Mouse (Mus musculus) ES-E14 (cell line): ENCODE measurements around the gene Rab43. TPM values are rescaled to one million over a fixed set of nuclear protein-coding genes. Genes with fewer than 3 reads are reported as not detected.
"Not testable (repeated sequence)": the region's sequence is repeated elsewhere in the genome, so short reads cannot be mapped to it uniquely, and the experiment has no call there.

Experiments used
- DNase-seq: peaks from one replicate; pipeline ENCODE4 v3.0.0-alpha.2; 2013; ENCODE audit warnings: low read depth, low spot score
- H3K27ac ChIP-seq: 2 replicates; pipeline ENCODE4 v1.5.1; 2012; ENCODE audit warnings: low read depth, mild to moderate bottlenecking, low read length, moderate library complexity, mixed read lengths; ENCODE audit not compliant: poor library complexity, insufficient read depth, severe bottlenecking
- H3K36me3 ChIP-seq: 2 replicates; pipeline ENCODE4 v1.6.1; 2012; ENCODE audit warnings: mild to moderate bottlenecking, low read length, moderate library complexity, mixed read lengths; ENCODE audit not compliant: control insufficient read depth, poor library complexity, insufficient read depth, severe bottlenecking
- H3K4me1 ChIP-seq, 2 experiments: fragments of 150-350 bp in 1 of 2; sonication (generic) in 1 of 2; 2 replicates each; pipeline ENCODE4 v1.6.1; 2012; ENCODE audit warnings: low read length in 2 of 2, mild to moderate bottlenecking in 1 of 2, mixed read lengths in 1 of 2; ENCODE audit not compliant: control insufficient read depth in 2 of 2, insufficient read depth in 2 of 2, poor library complexity in 1 of 2
- H3K4me3 ChIP-seq, 2 experiments: fragments of 150-350 bp in 1 of 2; sonication (generic) in 1 of 2; 2 replicates each; pipeline ENCODE4 v1.5.1; 2012; ENCODE audit warnings: low read length in 2 of 2, low read depth in 1 of 2, mild to moderate bottlenecking in 1 of 2, mixed read lengths in 1 of 2; ENCODE audit not compliant: insufficient read depth in 1 of 2, poor library complexity in 1 of 2, severe bottlenecking in 1 of 2
- H3K9ac ChIP-seq: 2 replicates; pipeline ENCODE4 v1.6.1; 2012; ENCODE audit warnings: low read depth, mild to moderate bottlenecking, low read length, mixed read lengths; ENCODE audit not compliant: poor library complexity, insufficient read depth, severe bottlenecking
- H3K9me3 ChIP-seq: fragments of 150-350 bp; sonication (generic); 2 replicates; pipeline ENCODE4 v1.6.1; 2012; ENCODE audit warnings: low read depth, mild to moderate bottlenecking, low read length; ENCODE audit not compliant: control insufficient read depth, insufficient read depth
- CHD2 ChIP-seq: IDR thresholded peaks from 2 replicates; pipeline ENCODE4 v1.6.1; 2014; ENCODE audit warnings: mild to moderate bottlenecking, low read depth, low read length, inconsistent platforms
- HCFC1 ChIP-seq: IDR thresholded peaks from 2 replicates; pipeline ENCODE4 v1.6.1; 2012; ENCODE audit warnings: low read length, inconsistent platforms, borderline replicate concordance; ENCODE audit not compliant: insufficient read depth
- MAFK ChIP-seq: IDR thresholded peaks from 2 replicates; pipeline ENCODE4 v1.6.1; 2014; ENCODE audit warnings: mild to moderate bottlenecking, low read depth, low read length, inconsistent platforms; ENCODE audit not compliant: insufficient read depth
- ZC3H11A ChIP-seq: IDR thresholded peaks from 2 replicates; pipeline ENCODE4 v1.6.1; 2012; ENCODE audit warnings: low read depth, mild to moderate bottlenecking, inconsistent platforms, low read length, borderline replicate concordance
- ZNF384 ChIP-seq: IDR thresholded peaks from 2 replicates; pipeline ENCODE4 v1.6.1; 2012; ENCODE audit warnings: low read depth, low read length, inconsistent platforms
- in situ Hi-C, 2 experiments: fragments of 600-800 bp; cut with MboI; formaldehyde crosslinking; loops; one replicate each; pipeline ENCODE4 v1.15.1; 2025; ENCODE audit warnings: low sequenced_read_pairs in 2 of 2, inconsistent platforms in 1 of 2; ENCODE audit not compliant: unreplicated experiment in 2 of 2
- total RNA-seq: library from RNA; depleted of rRNA; stranded (reverse); fragments of 300-350 nt; gene quantifications from 2 replicates; pipeline ENCODE4 v1.2.3, GENCODE M21; 2012

The Rab43 gene
- total RNA-seq, 1 experiment = 2.0 TPM

- no peak overlapping the region for H3K4me3 ChIP-seq
- in situ Hi-C loops = no loop called here
- no peak overlapping the region for H3K27ac ChIP-seq
- no peak for TF ChIP-seq ZC3H11A
- TF ChIP-seq MAFK = no peak
- no peak for DNase-seq
- no peaks in the 10 kb centered on the region for H3K36me3 ChIP-seq
- no peaks in the 10 kb centered on the region for H3K9me3 ChIP-seq
- no peaks in the 10 kb centered on the region for H3K4me1 ChIP-seq
- no peak overlapping the region for H3K9ac ChIP-seq
Measured at GRCm38 (mm10) chr6:87774909-87775308, 37.1 kb downstream of the Rab43 start.

DNA sequence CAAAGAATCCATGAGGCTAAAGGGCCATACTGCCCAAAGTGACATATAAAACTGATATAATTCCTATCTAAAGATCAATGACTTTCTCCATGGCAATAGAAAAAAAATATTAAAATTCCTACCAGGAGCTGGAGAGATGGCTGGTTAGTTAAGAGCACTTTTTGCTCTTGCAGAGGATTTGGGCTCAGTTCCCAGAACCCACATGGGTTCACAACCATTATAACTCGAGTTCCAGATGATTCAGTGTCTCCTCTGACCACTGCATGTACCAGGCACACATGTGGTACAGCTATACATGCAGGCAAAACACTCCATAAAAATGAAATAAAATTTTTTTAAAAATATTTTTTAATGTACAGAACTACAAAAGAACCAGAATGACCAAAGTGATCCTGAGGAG lies 37.5 kb downstream of the Rab43 start:
- TF ChIP-seq CHD2 = no peak
- no peak for TF ChIP-seq MAFK
- TF ChIP-seq ZNF384 = no peak
- no peak for TF ChIP-seq ZC3H11A
- TF ChIP-seq HCFC1 = no peak
- Histone ChIP-seq H3K9me3 (no peaks in the 10 kb centered on the region), H3K36me3 (no peaks in the 10 kb centered on the region), H3K4me1 (no peaks in the 10 kb centered on the region), H3K9ac (no peak overlapping the region), H3K27ac (no peak overlapping the region), H3K4me3 (no peak overlapping the region)
- DNase-seq = no peak
- in situ Hi-C loops = no loop called here

GRCm38 (mm10) chr6:87770626-87771025 lies 41.3 kb downstream of the Rab43 start:
- no peak for DNase-seq
- Histone ChIP-seq H3K27ac (no peak overlapping the region), H3K4me1 (no peaks in the 10 kb centered on the region), H3K9me3 (no peaks in the 10 kb centered on the region), H3K36me3 (no peaks in the 10 kb centered on the region), H3K4me3 (no peak overlapping the region), H3K9ac (no peak overlapping the region)
- in situ Hi-C loops = no loop called here
- no peak for TF ChIP-seq MAFK
- no peak for TF ChIP-seq ZNF384
- TF ChIP-seq CHD2 = no peak
- no peak for TF ChIP-seq HCFC1
- no peak for TF ChIP-seq ZC3H11A

DNA sequence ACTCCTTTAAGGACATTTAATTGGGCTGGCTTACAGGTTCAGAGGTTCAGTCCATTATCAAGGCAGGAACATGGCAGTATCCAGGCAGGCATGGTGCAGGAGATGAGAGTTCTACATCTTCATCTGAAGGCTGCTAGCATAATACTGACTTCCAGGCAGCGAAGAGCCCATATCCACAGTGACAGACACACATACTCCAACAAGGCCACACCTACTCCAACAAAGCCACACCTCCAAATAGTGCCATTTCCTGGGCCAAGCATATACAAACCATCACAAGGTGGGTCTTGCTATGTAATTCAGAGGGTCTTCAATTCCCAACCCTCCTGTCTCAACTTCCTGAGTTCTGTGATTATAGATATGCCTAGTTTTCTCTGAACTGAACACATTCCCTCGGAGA lies 47.7 kb downstream of the Rab43 start:
- in situ Hi-C loops = not testable (repeated sequence)

GRCm38 (mm10) chr6:87763376-87764280 lies 48.3 kb downstream of the Rab43 start:
- DNase-seq = peak; percentile 29
- no peaks in the 10 kb centered on the region for H3K4me1 ChIP-seq
- TF ChIP-seq HCFC1 (no peak), ZC3H11A (no peak), MAFK (no peak)
- H3K36me3 ChIP-seq = no peaks in the 10 kb centered on the region
- H3K9ac ChIP-seq = no peak overlapping the region
- no peak overlapping the region for H3K4me3 ChIP-seq
- no peaks in the 10 kb centered on the region for H3K9me3 ChIP-seq
- in situ Hi-C loops = no loop called here
- no peak overlapping the region for H3K27ac ChIP-seq

More for the DNA sequence above, 47.7 kb downstream of the Rab43 start:
- H3K9me3 ChIP-seq, H3K9ac ChIP-seq, H3K27ac ChIP-seq, H3K36me3 ChIP-seq, H3K4me1 ChIP-seq, H3K4me3 ChIP-seq, DNase-seq: not testable (repeated sequence)
